In the genomic region with DNA sequence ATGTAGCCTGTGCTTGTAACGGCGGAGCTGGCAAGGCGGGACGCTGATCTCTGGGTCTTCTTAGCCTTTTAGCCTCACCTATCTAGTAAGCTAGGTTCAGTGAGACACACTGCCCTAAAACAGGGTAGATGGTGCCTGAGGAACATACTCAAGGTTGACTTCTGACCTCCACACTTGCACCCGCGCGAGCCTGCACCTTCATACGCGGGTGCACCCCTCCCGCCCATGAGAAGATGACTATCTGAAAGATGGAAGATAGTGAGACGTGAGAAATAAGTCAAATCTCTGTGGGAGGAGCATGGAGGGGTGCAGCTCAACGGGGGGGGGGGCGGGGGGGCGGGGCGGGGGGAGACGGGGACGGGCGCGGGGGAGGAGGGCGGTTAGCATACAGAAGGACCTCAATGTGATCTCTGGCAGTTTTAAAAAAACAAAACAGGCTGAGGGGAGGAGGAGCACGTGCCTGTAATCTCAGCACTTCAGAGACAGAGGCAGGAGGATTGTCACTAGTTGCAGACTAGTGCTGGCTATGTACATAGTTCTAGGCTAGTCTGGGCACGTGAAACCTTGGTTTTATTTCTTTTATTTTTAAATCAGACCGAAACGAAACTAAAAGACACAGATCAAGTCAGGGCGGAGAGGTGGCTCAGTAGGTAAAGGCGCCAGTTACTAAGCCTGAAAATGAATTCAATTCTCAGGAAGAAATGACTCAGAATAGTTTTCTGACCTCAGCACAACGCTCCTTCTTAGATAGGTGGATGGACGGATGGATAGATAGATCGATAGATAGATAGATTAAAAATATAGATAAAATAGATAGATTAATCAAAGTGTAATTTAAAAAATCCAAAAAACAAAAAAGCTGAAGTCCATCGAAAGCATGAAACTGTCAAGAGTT, we compare ENCODE assay signal across 8 mouse cellular contexts. TPM values are rescaled to one million over a fixed set of nuclear protein-coding genes. Genes with fewer than 3 reads are reported as not detected.
A peak's percentile ranks its signal among the peaks of the same experiment; 100 is the strongest.
DNase-seq lines count a peak whose midpoint lies in the region; ATAC-seq and TF ChIP-seq lines count a peak whose summit lies in the region.

No protein-coding gene starts in this region.

- H3K4me3 ChIP-seq in heart, embryonic 14.5 days (ENCODE audit: control insufficient read depth in 1 of 2, insufficient read depth in 1 of 2, low read depth in 1 of 2, low read length in 2 of 2): peak overlapping the region; percentile 79 to 89; a peak in 3 of 4 replicates
- peak overlapping the region; percentile 98 for H3K4me3 ChIP-seq in G1E (ENCODE audit: low read depth, low read length)
- peak overlapping the region; percentile 76 for H3K4me3 ChIP-seq in lung, embryonic 16.5 days (ENCODE audit: low read length)

- peaks cover 5% of the 10 kb centered on the region for H3K36me3 ChIP-seq in heart, embryonic 14.5 days (ENCODE audit: control insufficient read depth, insufficient read depth, low read length)
- peaks cover 28% of the 10 kb centered on the region for H3K36me3 ChIP-seq in G1E (replicated peaks)
- H3K36me3 ChIP-seq in lung, embryonic 16.5 days (ENCODE audit: control insufficient read depth, insufficient read depth, low read length): peaks cover 3% of the 10 kb centered on the region; the same call in 1 of the 2 replicates

- H3K9me3 ChIP-seq in heart, embryonic 14.5 days (ENCODE audit: control insufficient read depth, low read length): no peaks in the 10 kb centered on the region
- no peaks in the 10 kb centered on the region for H3K9me3 ChIP-seq in G1E (replicated peaks)
- no peaks in the 10 kb centered on the region for H3K9me3 ChIP-seq in lung, embryonic 16.5 days (ENCODE audit: control insufficient read depth, low read length)

- no peak for ATAC-seq in heart, embryonic 14.5 days (ENCODE audit: insufficient number of reproducible peaks, insufficient read depth, low FRiP score, low read depth)
- no peak for ATAC-seq in G1E (ENCODE audit: extremely low read depth, insufficient number of reproducible peaks, low FRiP score, poor library complexity, severe bottlenecking)
- ATAC-seq in granulocyte monocyte progenitor cell, adult 5-6 weeks (replicated peaks; ENCODE audit: poor library complexity, severe bottlenecking): 0 out of 2 replicates have a peak, but pooled peaks have one; percentile 10
- peak; percentile 16; the same call in 1 of the 2 replicates for ATAC-seq in lung, embryonic 16.5 days (ENCODE audit: low read depth)

- DNase-seq in heart, postnatal 36 days: no peak
- no peak for DNase-seq in G1E (ENCODE audit: low spot score)
- DNase-seq in thymus, postnatal 14 days: peak; percentile 49
- no peak for DNase-seq in left cerebral cortex, postnatal 10 days (ENCODE audit: extremely low spot score in 1 of 2, low spot score in 2 of 2)
- no peak for DNase-seq in left cerebral cortex, postnatal 14 days (ENCODE audit: low spot score in 2 of 2)

- H3K27me3 ChIP-seq in heart, embryonic 14.5 days (ENCODE audit: control insufficient read depth, insufficient read depth, low read length): no peaks in the 10 kb centered on the region
- no peaks in the 10 kb centered on the region for H3K27me3 ChIP-seq in G1E (ENCODE audit: insufficient read depth, low read length)
- H3K27me3 ChIP-seq in lung, embryonic 16.5 days (ENCODE audit: control insufficient read depth, insufficient read depth, low read depth, low read length): no peaks in the 10 kb centered on the region

- TF ChIP-seq CTCF in G1E (IDR thresholded peaks at IDR 0.05; ENCODE audit: low read depth, low read length): no peak

- 24% methylated on average over 30 of the region's 30 CpGs for WGBS in heart, embryonic 14.5 days
- 28% methylated on average over 25 of the region's 30 CpGs for WGBS in lung, embryonic 16.5 days

- peak overlapping the region; percentile 80 for H3K4me2 ChIP-seq in heart, embryonic 14.5 days (ENCODE audit: low read length)
- peak overlapping the region; percentile 52 for H3K4me2 ChIP-seq in lung, embryonic 16.5 days (ENCODE audit: low read depth, low read length)

- intact Hi-C loops in heart, postnatal 36 days (cut with DNase I): loop anchor here (1.0 to 10.0 kb wide), 3 partner anchors 42 to 335 kb away; partner anchors contain the start of genes Crtap, Dync1li1 and Gpd1l
- intact Hi-C loops in left cerebral cortex, postnatal 10 days (cut with DNase I): no loop called here
- intact Hi-C loops in left cerebral cortex, postnatal 14 days (cut with DNase I): loop anchor here (5.0 kb wide), 1 partner anchor 83 kb away; no protein-coding TSS in a partner anchor

- 0 out of 2 replicates have a peak overlapping the region, but pooled peaks have one; percentile 54 for H3K9ac ChIP-seq in heart, embryonic 14.5 days (ENCODE audit: low read length)
- H3K9ac ChIP-seq in lung, embryonic 16.5 days (ENCODE audit: low read length): peak overlapping the region; percentile 43

- no peak overlapping the region for H3K27ac ChIP-seq in heart, embryonic 14.5 days (replicated peaks in 1 of 2; ENCODE audit: control insufficient read depth in 1 of 2, insufficient read depth in 1 of 2, low read depth in 2 of 2, low read length in 2 of 2)
- no peak overlapping the region for H3K27ac ChIP-seq in lung, embryonic 16.5 days (ENCODE audit: low read length)

- peaks cover 13 to 33% of the 10 kb centered on the region in 2 experiments for H3K4me1 ChIP-seq in heart, embryonic 14.5 days (ENCODE audit: control insufficient read depth in 2 of 2, insufficient read depth in 2 of 2, low read length in 2 of 2)
- H3K4me1 ChIP-seq in G1E (ENCODE audit: insufficient read depth, low read depth, low read length): peaks cover 47% of the 10 kb centered on the region
- peaks cover 9% of the 10 kb centered on the region for H3K4me1 ChIP-seq in lung, embryonic 16.5 days (replicated peaks; ENCODE audit: control insufficient read depth, insufficient read depth, low read length)

RNA-seq across cellular contexts. Expression of gene Cmtm6, which starts 0.8 kb away (rescaled TPM):
- polyA plus RNA-seq in heart, embryonic 14.5 days (2014; fragmentation: Nextera tagmentation; extraction: Ambion mirVana): 41.9 and 45.2 TPM in 2 replicates
- total RNA-seq in heart, postnatal 36 days (2021): 10 to 100 TPM; 22.3 to 22.4 TPM
- 20.9 and 23.9 TPM in 2 replicates for total RNA-seq in G1E (2014; fragmentation: Nextera tagmentation)
- total RNA-seq in G1E (2017): 41.4 and 42.5 TPM in 2 replicates
- 7.5 and 8.7 TPM in 2 replicates for polyA plus RNA-seq in G1E (2012)
- 26.2 and 30.5 TPM in 2 replicates for total RNA-seq in granulocyte monocyte progenitor cell, adult 5-6 weeks (2014; fragmentation: Nextera tagmentation)
- 46.7 and 50.0 TPM in 2 replicates for total RNA-seq in granulocyte monocyte progenitor cell, adult 5-6 weeks (2017)
- 67.0 and 67.8 TPM in 2 replicates for polyA plus RNA-seq in lung, embryonic 16.5 days (2015; fragmentation: Nextera tagmentation; extraction: Ambion mirVana)
- 10 to 100 TPM; 24.5 to 25.5 TPM for total RNA-seq in left cerebral cortex, postnatal 10 days (2021)
- 10 to 100 TPM; 24.8 to 25.1 TPM for total RNA-seq in left cerebral cortex, postnatal 14 days (2021)

RNA-seq across cellular contexts. Expression of gene Dync1li1, which starts 41.6 kb away (rescaled TPM):
- polyA plus RNA-seq in heart, embryonic 14.5 days (2014; fragmentation: Nextera tagmentation; extraction: Ambion mirVana): 80.1 and 82.5 TPM in 2 replicates
- 10 to 100 TPM; 69.9 to 88.1 TPM for total RNA-seq in heart, postnatal 36 days (2021)
- total RNA-seq in G1E (2014; fragmentation: Nextera tagmentation): 30.0 and 34.8 TPM in 2 replicates
- 52.6 and 57.2 TPM in 2 replicates for total RNA-seq in G1E (2017)
- 19.6 and 21.2 TPM in 2 replicates for polyA plus RNA-seq in G1E (2012)
- 23.6 and 32.6 TPM in 2 replicates for total RNA-seq in granulocyte monocyte progenitor cell, adult 5-6 weeks (2014; fragmentation: Nextera tagmentation)
- 44.0 and 45.1 TPM in 2 replicates for total RNA-seq in granulocyte monocyte progenitor cell, adult 5-6 weeks (2017)
- 53.0 and 59.0 TPM in 2 replicates for polyA plus RNA-seq in lung, embryonic 16.5 days (2015; fragmentation: Nextera tagmentation; extraction: Ambion mirVana)
- 100 to 1,000 TPM; 110 to 118 TPM for total RNA-seq in left cerebral cortex, postnatal 10 days (2021)
- 100 to 1,000 TPM; 101 to 105 TPM for total RNA-seq in left cerebral cortex, postnatal 14 days (2021)

RNA-seq across cellular contexts. Expression of gene Cmtm7, which starts 51.5 kb away (rescaled TPM):
- 85.2 and 122 TPM in 2 replicates for polyA plus RNA-seq in heart, embryonic 14.5 days (2014; fragmentation: Nextera tagmentation; extraction: Ambion mirVana)
- 10 to 100 TPM; 12.0 to 15.0 TPM for total RNA-seq in heart, postnatal 36 days (2021)
- total RNA-seq in G1E (2014; fragmentation: Nextera tagmentation): 68.7 and 76.1 TPM in 2 replicates
- 233 and 329 TPM in 2 replicates for total RNA-seq in G1E (2017)
- polyA plus RNA-seq in G1E (2012): 196 and 229 TPM in 2 replicates
- 966 and 1,044 TPM in 2 replicates for total RNA-seq in granulocyte monocyte progenitor cell, adult 5-6 weeks (2014; fragmentation: Nextera tagmentation)
- total RNA-seq in granulocyte monocyte progenitor cell, adult 5-6 weeks (2017): 864 and 928 TPM in 2 replicates
- polyA plus RNA-seq in lung, embryonic 16.5 days (2015; fragmentation: Nextera tagmentation; extraction: Ambion mirVana): 78.1 and 88.7 TPM in 2 replicates
- 1 to 10 TPM; 4.1 to 5.3 TPM for total RNA-seq in left cerebral cortex, postnatal 10 days (2021)
- total RNA-seq in left cerebral cortex, postnatal 14 days (2021): 1 to 10 TPM; 5.1 to 5.9 TPM

Comparison
In these comparisons a context has a peak if more than half of its experiments do, and no peak if none do; other contexts are left out.
1. ATAC-seq: peak in granulocyte monocyte progenitor cell, adult 5-6 weeks (single experiment) and lung, embryonic 16.5 days (single experiment); none in heart, embryonic 14.5 days (single experiment) and G1E (single experiment).
2. RNA of gene Cmtm7, which starts 51.5 kb away (total RNA-seq): 864 to 1,044 TPM in granulocyte monocyte progenitor cell, adult 5-6 weeks and 68.7 to 329 TPM in G1E; 12.0 to 15.0 TPM in heart, postnatal 36 days, 5.1 to 5.9 TPM in left cerebral cortex, postnatal 14 days and 4.1 to 5.3 TPM in left cerebral cortex, postnatal 10 days; every median in the first group is over 4 times any median in the second.
3. Peak in every context shown above with its lines, with median percentiles within 50 percentile points of each other: H3K4me3 ChIP-seq.